ENCODE assay signal across 8 mouse cellular contexts in the genomic region with DNA sequence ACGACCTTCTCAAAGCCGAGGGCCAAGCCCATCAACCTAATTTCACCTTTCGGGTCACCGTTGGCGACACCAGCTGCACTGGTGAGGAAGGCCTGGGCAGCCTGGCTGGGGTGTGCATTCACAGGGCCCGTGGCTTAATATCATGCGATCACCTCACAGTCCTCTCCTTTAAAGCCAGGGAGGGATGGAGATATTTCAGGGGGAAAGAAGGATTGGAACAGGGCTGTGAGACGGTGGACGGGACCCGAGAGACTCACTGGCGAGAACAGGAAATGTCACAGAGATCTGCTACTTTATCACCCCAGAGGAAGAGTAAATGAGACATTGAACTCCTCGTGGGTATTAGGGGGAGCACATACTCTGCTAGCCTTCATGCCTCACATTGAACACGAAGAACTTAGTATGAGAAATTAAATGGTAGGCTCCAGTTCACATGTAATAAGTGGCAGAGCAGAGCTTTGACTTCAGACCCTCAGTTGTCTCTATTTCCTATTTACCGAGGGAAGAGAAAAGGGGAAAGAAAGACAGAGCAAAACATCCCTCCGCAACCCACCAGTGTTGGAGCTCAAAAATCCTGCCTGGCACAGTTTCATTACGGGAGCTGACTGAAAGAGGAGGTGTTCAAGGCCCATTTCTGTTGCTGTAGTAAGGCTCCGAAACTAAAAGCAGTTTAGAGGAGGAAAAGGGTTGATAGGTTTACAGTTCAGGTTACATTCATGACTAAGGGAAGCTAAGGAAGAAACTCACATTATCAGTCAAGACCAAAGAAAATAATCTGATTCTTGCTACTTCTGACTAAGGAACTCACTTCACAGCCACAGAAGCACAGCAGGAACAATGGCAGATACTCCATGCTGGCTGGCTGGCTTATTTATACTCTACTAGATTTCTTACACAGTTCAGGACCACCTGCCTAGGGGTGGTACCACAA. TPM values are rescaled to one million over a fixed set of nuclear protein-coding genes. Genes with fewer than 3 reads are reported as not detected.
DNase-seq lines count a peak whose midpoint lies in the region; ATAC-seq and TF ChIP-seq lines count a peak whose summit lies in the region.

No protein-coding gene starts in this region.

- no peak for ATAC-seq in limb, embryonic 13.5 days (ENCODE audit: low FRiP score, low read depth)
- ATAC-seq in stomach, embryonic 15.5 days (ENCODE audit: insufficient read depth, low FRiP score, low read depth): no peak

- peak; percentile 56 for DNase-seq in cerebellum, adult 8-10 months
- DNase-seq in cerebellum, postnatal 4 days (ENCODE audit: low spot score in 2 of 2): no peak
- no peak for DNase-seq in testis, postnatal 14 days (ENCODE audit: low spot score)
- no peak for DNase-seq in thymus, adult 18-20 months
- no peak for DNase-seq in left cerebral cortex, adult 18-20 months (ENCODE audit: low spot score in 2 of 2)

- H3K4me1 ChIP-seq in testis, adult 2 months (ENCODE audit: control insufficient read depth, insufficient read depth, low read length): peaks cover 19% of the 10 kb centered on the region
- peaks cover 37% of the 10 kb centered on the region for H3K4me1 ChIP-seq in limb, embryonic 13.5 days
- peaks cover 30% of the 10 kb centered on the region for H3K4me1 ChIP-seq in stomach, embryonic 15.5 days

- WGBS in limb, embryonic 13.5 days: 60% methylated on average over 17 of the region's 17 CpGs
- WGBS in stomach, embryonic 15.5 days: 55% methylated on average over 17 of the region's 17 CpGs

- H3K36me3 ChIP-seq in testis, adult 2 months (ENCODE audit: control insufficient read depth, insufficient read depth, low read length): no peaks in the 10 kb centered on the region
- H3K36me3 ChIP-seq in limb, embryonic 13.5 days: peaks cover 37% of the 10 kb centered on the region
- H3K36me3 ChIP-seq in stomach, embryonic 15.5 days: peaks cover 15% of the 10 kb centered on the region

- H3K9me3 ChIP-seq in limb, embryonic 13.5 days: no peaks in the 10 kb centered on the region
- H3K9me3 ChIP-seq in stomach, embryonic 15.5 days: no peaks in the 10 kb centered on the region

- peak overlapping the region; percentile 95 for H3K4me3 ChIP-seq in testis, adult 2 months (ENCODE audit: control insufficient read depth, low read depth, low read length)
- peak overlapping the region; percentile 67 for H3K4me3 ChIP-seq in limb, embryonic 13.5 days
- H3K4me3 ChIP-seq in stomach, embryonic 15.5 days (replicated peaks): peak overlapping the region; percentile 75

- TF ChIP-seq POLR2A in testis, adult 2 months (IDR thresholded peaks at IDR 0.05; ENCODE audit: control insufficient read depth, low read depth, low read length): no peak

- H3K4me2 ChIP-seq in limb, embryonic 13.5 days (replicated peaks): peak overlapping the region; percentile 88
- H3K4me2 ChIP-seq in stomach, embryonic 15.5 days: peak overlapping the region; percentile 68

- no peak for TF ChIP-seq CTCF in testis, adult 2 months (IDR thresholded peaks at IDR 0.05; ENCODE audit: control insufficient read depth, insufficient read depth, insufficient replicate concordance, low read depth, low read length)

- H3K9ac ChIP-seq in limb, embryonic 13.5 days: peak overlapping the region; percentile 81
- H3K9ac ChIP-seq in stomach, embryonic 15.5 days: peak overlapping the region; percentile 82

- H3K27ac ChIP-seq in testis, adult 2 months (ENCODE audit: control insufficient read depth, insufficient read depth, low read depth, low read length): peak overlapping the region; percentile 99; the same call in 1 of the 2 replicates
- H3K27ac ChIP-seq in limb, embryonic 13.5 days: peak overlapping the region; percentile 99
- H3K27ac ChIP-seq in stomach, embryonic 15.5 days: peak overlapping the region; percentile 100

- H3K27me3 ChIP-seq in testis, adult 2 months (ENCODE audit: control insufficient read depth, insufficient read depth, low read length): no peaks in the 10 kb centered on the region
- no peaks in the 10 kb centered on the region for H3K27me3 ChIP-seq in limb, embryonic 13.5 days
- H3K27me3 ChIP-seq in stomach, embryonic 15.5 days (replicated peaks): no peaks in the 10 kb centered on the region

RNA-seq across cellular contexts. Expression of gene Tarbp2, which starts 1.5 kb away (rescaled TPM):
- polyA plus RNA-seq in testis, adult 2 months (2012; rRNA removed): 335 and 372 TPM in 2 replicates
- 101 and 107 TPM in 2 replicates for polyA plus RNA-seq in limb, embryonic 13.5 days (2015; fragmentation: Nextera tagmentation; extraction: Ambion mirVana)
- polyA plus RNA-seq in stomach, embryonic 15.5 days (2015; fragmentation: Nextera tagmentation; extraction: Ambion mirVana): 87.3 and 92.0 TPM in 2 replicates
- total RNA-seq in left cerebral cortex, adult 18-20 months (2021): 10 to 100 TPM; 28.8 to 30.3 TPM

RNA-seq across cellular contexts. Expression of gene Map3k12, which starts 2.6 kb away (rescaled TPM):
- polyA plus RNA-seq in testis, adult 2 months (2012; rRNA removed): 7.0 and 7.8 TPM in 2 replicates
- polyA plus RNA-seq in limb, embryonic 13.5 days (2015; fragmentation: Nextera tagmentation; extraction: Ambion mirVana): 22.4 and 24.5 TPM in 2 replicates
- 13.4 and 15.5 TPM in 2 replicates for polyA plus RNA-seq in stomach, embryonic 15.5 days (2015; fragmentation: Nextera tagmentation; extraction: Ambion mirVana)
- total RNA-seq in left cerebral cortex, adult 18-20 months (2021): 10 to 100 TPM; 94.3 to 97.3 TPM

RNA-seq across cellular contexts. Expression of gene Npff, which starts 5.3 kb away (rescaled TPM):
- polyA plus RNA-seq in testis, adult 2 months (2012; rRNA removed): 0.67 and 0.77 TPM in 2 replicates
- polyA plus RNA-seq in limb, embryonic 13.5 days (2015; fragmentation: Nextera tagmentation; extraction: Ambion mirVana): 2.9 and 3.4 TPM in 2 replicates
- 2.7 TPM in 2 replicates for polyA plus RNA-seq in stomach, embryonic 15.5 days (2015; fragmentation: Nextera tagmentation; extraction: Ambion mirVana)
- total RNA-seq in left cerebral cortex, adult 18-20 months (2021): 1 to 10 TPM; 2.3 to 3.8 TPM

RNA-seq across cellular contexts. Expression of gene Gm10337, which starts 16.0 kb away (rescaled TPM):
- polyA plus RNA-seq in testis, adult 2 months (2012; rRNA removed): not detected in 2 replicates
- 2.5 and 7.5 TPM in 2 replicates for polyA plus RNA-seq in limb, embryonic 13.5 days (2015; fragmentation: Nextera tagmentation; extraction: Ambion mirVana)
- polyA plus RNA-seq in stomach, embryonic 15.5 days (2015; fragmentation: Nextera tagmentation; extraction: Ambion mirVana): 5.0 and 8.1 TPM in 2 replicates
- not detected for total RNA-seq in left cerebral cortex, adult 18-20 months (2021)

RNA-seq across cellular contexts. Expression of gene Pcbp2, which starts 49.1 kb away (rescaled TPM):
- 1,040 and 1,129 TPM in 2 replicates for polyA plus RNA-seq in testis, adult 2 months (2012; rRNA removed)
- polyA plus RNA-seq in limb, embryonic 13.5 days (2015; fragmentation: Nextera tagmentation; extraction: Ambion mirVana): 262 and 273 TPM in 2 replicates
- 182 and 192 TPM in 2 replicates for polyA plus RNA-seq in stomach, embryonic 15.5 days (2015; fragmentation: Nextera tagmentation; extraction: Ambion mirVana)
- total RNA-seq in left cerebral cortex, adult 18-20 months (2021): 100 to 1,000 TPM; 499 to 503 TPM
